Mouse (Mus musculus) midbrain, embryonic 13.5 days (tissue): ENCODE results near the gene Snx18. TPM values are rescaled to one million over a fixed set of nuclear protein-coding genes. Genes with fewer than 3 reads are reported as not detected.

ENCODE experiments used
- ATAC-seq: fragments of 200-750 bp; cut with Nextera tagmentation; 2 replicates; pipeline ENCODE4 v1.8.0; 2017; ENCODE audit warnings: mild to moderate bottlenecking, moderate TSS enrichment, moderate library complexity
- H3K27ac ChIP-seq: fragments of 300-500 bp; sonication (generic); 2 replicates; pipeline ENCODE4 v1.5.1; 2015; ENCODE audit warnings: inconsistent platforms, mild to moderate bottlenecking, moderate library complexity
- H3K27me3 ChIP-seq: fragments of 300-500 bp; sonication (generic); 2 replicates; pipeline ENCODE4 v1.6.1; 2015; ENCODE audit warnings: mild to moderate bottlenecking, inconsistent platforms
- H3K36me3 ChIP-seq: fragments of 300-500 bp; sonication (generic); 2 replicates; pipeline ENCODE4 v1.6.1; 2015; ENCODE audit warnings: mild to moderate bottlenecking, inconsistent platforms
- H3K4me1 ChIP-seq: fragments of 300-500 bp; sonication (generic); replicated peaks from 2 replicates; pipeline ENCODE4 v1.6.1; 2015; ENCODE audit warnings: inconsistent platforms
- H3K4me2 ChIP-seq: fragments of 300-500 bp; sonication (generic); replicated peaks from 2 replicates; pipeline ENCODE4 v1.6.1; 2015; ENCODE audit warnings: moderate library complexity, mild to moderate bottlenecking, inconsistent platforms
- H3K4me3 ChIP-seq: fragments of 300-500 bp; sonication (generic); replicated peaks from 2 replicates; pipeline ENCODE4 v1.5.1; 2015; ENCODE audit warnings: mild to moderate bottlenecking, inconsistent platforms
- H3K9ac ChIP-seq: fragments of 300-500 bp; sonication (generic); replicated peaks from 2 replicates; pipeline ENCODE4 v1.6.1; 2015; ENCODE audit warnings: mild to moderate bottlenecking, inconsistent platforms
- H3K9me3 ChIP-seq: fragments of 300-500 bp; sonication (generic); 2 replicates; pipeline ENCODE4 v1.6.1; 2016; ENCODE audit warnings: mild to moderate bottlenecking, inconsistent platforms
- WGBS: fragments of 180-500 bp; shearing (Covaris S2); methylation state at CpG from one replicate; pipeline ENCODE4 v1.1.7; 2015; 5-methylcytosine and 5-hydroxymethylcytosine counted together
- polyA plus RNA-seq: library from polyadenylated mRNA; unstranded; fragments of >200 nt; fragmentation: Nextera tagmentation; extraction: Ambion mirVana; gene quantifications from 2 replicates; pipeline ENCODE4 v1.2.1, GENCODE M21; 2015

Gene Snx18
- polyA plus RNA-seq, 1 experiment from 2014 or later, result 8.6 TPM

GRCm38 (mm10) chr13:113573377-113573776, 45.0 kb downstream of the Snx18 start:
- 100% methylated on average over 2 of the region's 2 CpGs for WGBS
- H3K4me3 ChIP-seq, result no peak overlapping the region
- no peak overlapping the region for H3K4me2 ChIP-seq
- H3K4me1 ChIP-seq, result no peaks in the 10 kb centered on the region
- H3K9me3 ChIP-seq, result peaks cover under 1% of the 10 kb centered on the region; the same call in 1 of the 2 replicates
- H3K36me3 ChIP-seq, result no peaks in the 10 kb centered on the region
- no peak for ATAC-seq
- no peak overlapping the region for H3K9ac ChIP-seq
- no peak overlapping the region for H3K27ac ChIP-seq
- H3K27me3 ChIP-seq, result no peaks in the 10 kb centered on the region

- no peaks in the 10 kb centered on the region for H3K4me1 ChIP-seq
- no peak overlapping the region for H3K4me3 ChIP-seq
- no peak overlapping the region for H3K27ac ChIP-seq
- WGBS, result 82% methylated on average over 9 of the region's 9 CpGs
- H3K27me3 ChIP-seq, result no peaks in the 10 kb centered on the region
- no peak overlapping the region for H3K4me2 ChIP-seq
- no peak overlapping the region for H3K9ac ChIP-seq
- peaks cover 5% of the 10 kb centered on the region; the same call in 1 of the 2 replicates for H3K9me3 ChIP-seq
- no peaks in the 10 kb centered on the region for H3K36me3 ChIP-seq
- ATAC-seq, result no peak
These were observed 46.2 kb downstream of the Snx18 start for GRCm38 (mm10) chr13:113572046-113572686.

- H3K9ac ChIP-seq, result no peak overlapping the region
- no peak overlapping the region for H3K27ac ChIP-seq
- H3K36me3 ChIP-seq, result no peaks in the 10 kb centered on the region
- no peak overlapping the region for H3K4me3 ChIP-seq
- WGBS, result 17% methylated on average over 2 of the region's 2 CpGs
- no peaks in the 10 kb centered on the region for H3K27me3 ChIP-seq
- H3K4me1 ChIP-seq, result no peaks in the 10 kb centered on the region
- peaks cover 5% of the 10 kb centered on the region; the same call in 1 of the 2 replicates for H3K9me3 ChIP-seq
- ATAC-seq, result no peak
- no peak overlapping the region for H3K4me2 ChIP-seq
These were observed 48.8 kb downstream of the Snx18 start for GRCm38 (mm10) chr13:113569526-113569925.

GRCm38 (mm10) chr13:113566951-113567350, 51.4 kb downstream of the Snx18 start:
- peaks cover 5% of the 10 kb centered on the region; the same call in 1 of the 2 replicates for H3K9me3 ChIP-seq
- 93% methylated on average over 5 of the region's 5 CpGs for WGBS
- H3K4me3 ChIP-seq, result no peak overlapping the region
- H3K27me3 ChIP-seq, result no peaks in the 10 kb centered on the region
- no peaks in the 10 kb centered on the region for H3K4me1 ChIP-seq
- no peak overlapping the region for H3K9ac ChIP-seq
- H3K4me2 ChIP-seq, result no peak overlapping the region
- H3K27ac ChIP-seq, result no peak overlapping the region
- H3K36me3 ChIP-seq, result no peaks in the 10 kb centered on the region
- no peak for ATAC-seq

GRCm38 (mm10) chr13:113566411-113566810, 52.0 kb downstream of the Snx18 start:
- Histone ChIP-seq H3K27ac (no peak overlapping the region), H3K9me3 (peaks cover 6% of the 10 kb centered on the region), H3K4me3 (no peak overlapping the region), H3K36me3 (no peaks in the 10 kb centered on the region), H3K4me1 (no peaks in the 10 kb centered on the region), H3K27me3 (no peaks in the 10 kb centered on the region), H3K9ac (no peak overlapping the region), H3K4me2 (no peak overlapping the region)
- WGBS, result 95% methylated on average over 7 of the region's 7 CpGs
- no peak for ATAC-seq

GRCm38 (mm10) chr13:113559646-113560045, 58.7 kb downstream of the Snx18 start:
- H3K4me3 ChIP-seq, result no peak overlapping the region
- WGBS, result 93% methylated on average over 9 of the region's 9 CpGs
- ATAC-seq, result no peak
- no peaks in the 10 kb centered on the region for H3K27me3 ChIP-seq
- no peak overlapping the region for H3K9ac ChIP-seq
- peaks cover 3% of the 10 kb centered on the region; the same call in 1 of the 2 replicates for H3K9me3 ChIP-seq
- no peaks in the 10 kb centered on the region for H3K36me3 ChIP-seq
- no peak overlapping the region for H3K4me2 ChIP-seq
- H3K27ac ChIP-seq, result no peak overlapping the region
- H3K4me1 ChIP-seq, result no peaks in the 10 kb centered on the region

- no peak for ATAC-seq
- Histone ChIP-seq H3K36me3 (no peaks in the 10 kb centered on the region), H3K9me3 (peaks cover 3% of the 10 kb centered on the region; the same call in 1 of the 2 replicates), H3K27ac (no peak overlapping the region), H3K27me3 (no peaks in the 10 kb centered on the region), H3K4me2 (no peak overlapping the region), H3K4me3 (no peak overlapping the region), H3K4me1 (no peaks in the 10 kb centered on the region), H3K9ac (no peak overlapping the region)
These were observed 61.8 kb downstream of the Snx18 start for GRCm38 (mm10) chr13:113556538-113556937.

- Histone ChIP-seq H3K27me3 (no peaks in the 10 kb centered on the region), H3K9me3 (no peaks in the 10 kb centered on the region), H3K4me3 (no peak overlapping the region), H3K9ac (no peak overlapping the region), H3K4me2 (no peak overlapping the region), H3K36me3 (no peaks in the 10 kb centered on the region), H3K27ac (no peak overlapping the region), H3K4me1 (no peaks in the 10 kb centered on the region)
- 79% methylated on average over 2 of the region's 2 CpGs for WGBS
- no peak for ATAC-seq
These were observed 63.1 kb downstream of the Snx18 start for GRCm38 (mm10) chr13:113555226-113555625.

- WGBS, result 83% methylated on average over 5 of the region's 5 CpGs
These were observed 64.6 kb downstream of the Snx18 start for GRCm38 (mm10) chr13:113553603-113554230.

GRCm38 (mm10) chr13:113552341-113552740, 66.0 kb downstream of the Snx18 start:
- Histone ChIP-seq H3K4me3 (no peak overlapping the region), H3K4me2 (no peak overlapping the region), H3K9me3 (no peaks in the 10 kb centered on the region), H3K27me3 (no peaks in the 10 kb centered on the region), H3K36me3 (no peaks in the 10 kb centered on the region), H3K4me1 (no peaks in the 10 kb centered on the region), H3K9ac (no peak overlapping the region), H3K27ac (no peak overlapping the region)
- WGBS, result 90% methylated on average over 1 of the region's 1 CpGs
- ATAC-seq, result no peak

More at GRCm38 (mm10) chr13:113553603-113554230, 64.6 kb downstream of the Snx18 start:
- H3K4me2 ChIP-seq, result no peak overlapping the region
- no peaks in the 10 kb centered on the region for H3K9me3 ChIP-seq
- no peak for ATAC-seq
- no peaks in the 10 kb centered on the region for H3K36me3 ChIP-seq
- no peaks in the 10 kb centered on the region for H3K4me1 ChIP-seq
- H3K27ac ChIP-seq, result no peak overlapping the region
- H3K4me3 ChIP-seq, result no peak overlapping the region
- H3K27me3 ChIP-seq, result no peaks in the 10 kb centered on the region
- H3K9ac ChIP-seq, result no peak overlapping the region

GRCm38 (mm10) chr13:113550866-113551565, 67.3 kb downstream of the Snx18 start:
- no peaks in the 10 kb centered on the region for H3K9me3 ChIP-seq
- H3K27me3 ChIP-seq, result no peaks in the 10 kb centered on the region
- no peak overlapping the region for H3K4me3 ChIP-seq
- WGBS, result 80% methylated on average over 8 of the region's 8 CpGs
- no peak overlapping the region for H3K27ac ChIP-seq
- H3K36me3 ChIP-seq, result no peaks in the 10 kb centered on the region
- H3K4me2 ChIP-seq, result no peak overlapping the region
- no peaks in the 10 kb centered on the region for H3K4me1 ChIP-seq
- no peak overlapping the region for H3K9ac ChIP-seq
- no peak for ATAC-seq

- WGBS, result 99% methylated on average over 3 of the region's 3 CpGs
- H3K9ac ChIP-seq, result no peak overlapping the region
- no peak for ATAC-seq
These were observed 69.3 kb downstream of the Snx18 start for GRCm38 (mm10) chr13:113549021-113549420.

More at GRCm38 (mm10) chr13:113549021-113549420, 69.3 kb downstream of the Snx18 start:
- H3K4me2 ChIP-seq, result no peak overlapping the region
- no peaks in the 10 kb centered on the region for H3K27me3 ChIP-seq
- H3K4me1 ChIP-seq, result no peaks in the 10 kb centered on the region
- H3K9me3 ChIP-seq, result no peaks in the 10 kb centered on the region
- H3K27ac ChIP-seq, result no peak overlapping the region
- no peaks in the 10 kb centered on the region for H3K36me3 ChIP-seq
- H3K4me3 ChIP-seq, result no peak overlapping the region
